Mouse (Mus musculus) brown adipose tissue, adult 24 weeks (tissue): Measurements from ENCODE around the gene Wwox. TPM values are rescaled to one million over a fixed set of nuclear protein-coding genes. Genes with fewer than 3 reads are reported as not detected.

Experiments used
- H3K27ac ChIP-seq: fragments of 200-500 bp; replicated peaks from 2 replicates; pipeline ENCODE4 v1.5.1; 2012; ENCODE audit warnings: low read depth, mild to moderate bottlenecking, low read length
- H3K4me1 ChIP-seq: fragments of 200-500 bp; 2 replicates; pipeline ENCODE4 v1.6.1; 2012; ENCODE audit warnings: low read length, mixed read lengths; ENCODE audit not compliant: control insufficient read depth, insufficient read depth, insufficient read length
- H3K4me3 ChIP-seq: fragments of 200-500 bp; 2 replicates; pipeline ENCODE4 v1.5.1; 2012; ENCODE audit warnings: low read depth, mild to moderate bottlenecking, low read length, moderate library complexity; ENCODE audit not compliant: insufficient read depth
- polyA plus RNA-seq: library from polyadenylated mRNA; stranded (reverse); fragments of >200 nt; gene quantifications from 2 replicates; pipeline ENCODE4 v1.2.4, GENCODE M21; 2012; ENCODE audit not compliant: missing spikeins, insufficient read depth, insufficient read length

Gene Wwox
- polyA plus RNA-seq, 1 experiment: 11.8 TPM

DNA sequence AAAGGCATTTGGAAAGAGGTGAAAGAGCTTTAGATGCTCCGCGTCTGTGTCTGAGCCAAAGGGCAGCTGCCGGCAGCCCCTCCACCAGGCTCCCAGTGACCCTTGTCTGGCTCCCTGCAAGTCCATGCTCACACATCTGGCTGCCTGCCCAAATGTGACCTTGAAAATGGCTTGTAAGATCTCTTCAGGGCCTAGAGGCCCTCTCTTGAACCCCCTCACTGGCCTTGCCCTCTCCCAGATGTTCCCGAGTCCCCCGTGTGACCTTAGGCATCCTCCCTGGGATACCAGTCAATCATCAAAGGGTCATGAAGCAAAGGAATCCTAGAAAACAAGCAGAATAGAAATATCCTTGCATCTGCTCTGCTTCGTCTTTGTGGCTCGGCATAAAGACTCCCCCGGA, 567.1 kb downstream of the Wwox start:
- peaks cover 14% of the 10 kb centered on the region for H3K4me1 ChIP-seq
- H3K4me3 ChIP-seq: no peak overlapping the region
- H3K27ac ChIP-seq: no peak overlapping the region

DNA sequence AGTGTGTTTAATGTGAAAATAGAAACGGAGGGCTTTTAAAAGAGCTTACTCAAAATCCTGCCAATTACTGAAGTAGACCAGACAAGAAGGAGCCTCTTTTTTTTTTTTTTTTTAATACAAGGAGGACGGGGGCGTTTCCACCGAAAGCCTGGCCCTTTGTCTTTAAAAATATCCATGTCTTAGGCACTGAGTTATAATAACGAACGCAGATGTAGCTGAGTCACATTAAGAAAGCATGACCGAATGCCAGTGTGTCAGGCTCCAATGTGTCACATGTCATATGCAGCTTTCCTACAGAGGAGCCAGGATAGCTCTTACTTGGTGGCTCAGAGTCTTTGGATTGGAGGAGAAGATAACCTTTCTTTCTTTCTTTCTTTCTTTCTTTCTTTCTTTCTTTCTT, 567.8 kb downstream of the Wwox start:
- peaks cover 14% of the 10 kb centered on the region for H3K4me1 ChIP-seq
- H3K27ac ChIP-seq: no peak overlapping the region
- H3K4me3 ChIP-seq: no peak overlapping the region

DNA sequence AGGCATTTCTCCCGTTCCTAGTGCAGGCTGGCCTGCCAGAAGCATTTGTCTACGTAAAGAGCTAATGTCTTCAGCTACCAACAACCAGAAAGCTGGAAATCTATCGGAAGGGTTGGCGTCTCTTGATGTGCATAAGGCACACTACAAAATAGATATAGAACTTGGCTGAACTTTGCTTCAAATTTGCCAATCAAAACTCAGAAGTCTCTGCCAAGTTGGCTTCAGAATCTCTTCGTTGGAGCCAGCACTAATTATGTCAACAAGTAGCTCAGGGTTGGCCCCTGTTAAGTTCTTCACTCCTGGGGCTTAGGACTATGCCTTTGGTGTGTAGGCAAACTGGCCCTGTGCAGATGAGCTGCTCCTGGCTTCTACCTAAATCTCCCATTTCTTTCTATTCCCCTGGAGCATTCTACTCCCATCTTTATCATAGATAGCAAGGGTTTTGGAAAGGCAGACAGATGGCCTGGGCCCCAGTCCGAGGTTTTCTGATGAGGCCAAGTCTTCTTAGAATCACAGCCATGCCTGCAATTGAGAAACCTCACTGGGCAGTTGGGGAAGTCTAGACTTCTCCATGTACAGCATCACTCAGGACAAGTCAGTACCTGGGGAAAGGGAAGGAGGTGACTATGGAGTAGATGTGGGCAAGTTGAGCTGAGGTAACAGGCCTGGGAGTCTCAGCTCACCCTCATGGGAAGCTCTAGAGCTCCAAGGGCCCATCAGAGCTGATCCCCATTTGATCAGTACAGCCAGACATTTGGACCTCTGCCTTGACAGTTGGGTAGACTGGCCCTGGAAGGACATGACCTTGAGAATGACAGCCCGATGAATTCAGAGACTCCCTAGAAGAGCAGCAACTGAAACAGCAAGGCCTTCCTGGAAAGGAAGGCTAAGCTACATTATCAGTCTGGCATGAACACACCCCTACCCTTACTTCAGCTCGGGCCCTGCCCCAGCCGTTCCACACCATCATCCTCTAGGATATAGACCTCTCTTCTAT, 569.5 kb downstream of the Wwox start:
- peaks cover 14% of the 10 kb centered on the region for H3K4me1 ChIP-seq
- H3K4me3 ChIP-seq: no peak overlapping the region
- H3K27ac ChIP-seq: no peak overlapping the region

- Histone ChIP-seq H3K4me3 (no peak overlapping the region), H3K27ac (no peak overlapping the region), H3K4me1 (peaks cover 14% of the 10 kb centered on the region)
Measured at GRCm38 (mm10) chr8:115009897-115010768, 570.7 kb downstream of the Wwox start.

GRCm38 (mm10) chr8:115010769-115011073, 571.3 kb downstream of the Wwox start:
- H3K4me3 ChIP-seq: no peak overlapping the region
- no peak overlapping the region for H3K27ac ChIP-seq

GRCm38 (mm10) chr8:115019661-115020060, 580.2 kb downstream of the Wwox start:
- H3K4me3 ChIP-seq: no peak overlapping the region

More at GRCm38 (mm10) chr8:115010769-115011073, 571.3 kb downstream of the Wwox start:
- H3K4me1 ChIP-seq: peaks cover 11% of the 10 kb centered on the region

GRCm38 (mm10) chr8:115021731-115022130, 582.3 kb downstream of the Wwox start:
- Histone ChIP-seq H3K4me1 (peaks cover 2% of the 10 kb centered on the region), H3K27ac (no peak overlapping the region), H3K4me3 (no peak overlapping the region)

More at GRCm38 (mm10) chr8:115019661-115020060, 580.2 kb downstream of the Wwox start:
- Histone ChIP-seq H3K4me1 (no peaks in the 10 kb centered on the region), H3K27ac (no peak overlapping the region)

- Histone ChIP-seq H3K4me1 (peaks cover 2% of the 10 kb centered on the region), H3K27ac (no peak overlapping the region), H3K4me3 (no peak overlapping the region)
Measured at GRCm38 (mm10) chr8:115024062-115024461, 584.6 kb downstream of the Wwox start.

DNA sequence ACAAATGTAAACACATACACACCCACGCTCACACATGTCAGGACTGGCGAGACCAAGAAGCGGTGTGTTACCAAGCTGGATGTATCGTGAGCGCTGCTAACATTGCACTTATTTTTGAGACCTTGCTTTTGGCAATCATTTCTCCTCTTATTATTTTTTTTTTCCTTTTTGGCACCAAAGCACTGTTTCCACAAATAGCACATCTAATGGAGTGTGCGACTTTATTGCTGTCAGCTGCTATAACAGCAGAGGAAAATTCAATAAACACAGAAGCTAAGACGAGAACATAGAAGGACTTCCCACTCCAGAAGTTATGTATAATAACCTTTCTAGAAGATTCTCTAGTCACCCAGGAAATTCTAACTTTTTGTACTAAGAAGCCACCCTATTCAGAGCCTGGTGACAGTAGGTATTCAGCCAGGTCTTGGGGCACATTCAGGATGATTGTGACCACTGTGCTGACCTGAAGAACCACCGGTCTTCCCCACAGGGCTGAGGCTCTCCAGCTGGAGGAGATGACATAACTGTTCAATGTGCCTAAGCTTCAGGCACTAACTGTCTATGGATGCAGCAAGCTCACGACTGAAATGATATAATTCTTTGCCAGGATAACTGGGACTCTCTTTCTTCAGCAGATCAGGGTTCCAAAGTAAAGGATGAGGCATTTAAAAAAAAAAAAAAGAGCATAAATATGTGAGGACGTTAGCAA, 586.1 kb downstream of the Wwox start:
- H3K4me3 ChIP-seq: no peak overlapping the region
- peaks cover 2% of the 10 kb centered on the region for H3K4me1 ChIP-seq
- H3K27ac ChIP-seq: no peak overlapping the region

DNA sequence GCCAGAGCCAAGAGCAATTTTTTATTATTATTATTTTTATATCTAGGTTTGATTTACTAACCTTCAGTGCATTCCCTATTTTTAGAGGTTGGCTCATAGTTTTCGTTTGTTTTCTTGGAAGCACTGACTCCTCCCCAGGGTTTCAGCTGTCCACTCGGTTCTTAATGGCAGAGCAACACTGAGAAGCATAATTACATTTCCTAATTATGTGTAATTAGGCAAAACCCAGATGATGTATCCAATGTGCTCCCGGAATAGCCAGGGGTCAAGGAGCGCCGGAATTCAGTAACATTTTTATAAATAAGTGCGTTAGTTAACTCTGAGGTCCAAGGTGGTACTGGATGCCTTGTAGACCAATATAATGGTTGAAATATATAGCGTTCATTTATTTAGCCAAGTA, 586.7 kb downstream of the Wwox start:
- H3K4me3 ChIP-seq: no peak overlapping the region
- H3K4me1 ChIP-seq: peaks cover 2% of the 10 kb centered on the region
- H3K27ac ChIP-seq: no peak overlapping the region

- Histone ChIP-seq H3K4me3 (no peak overlapping the region), H3K4me1 (no peaks in the 10 kb centered on the region), H3K27ac (no peak overlapping the region)
Measured at GRCm38 (mm10) chr8:115033194-115033593, 593.7 kb downstream of the Wwox start.

GRCm38 (mm10) chr8:115036016-115036415, 596.6 kb downstream of the Wwox start:
- H3K4me3 ChIP-seq: no peak overlapping the region
- H3K4me1 ChIP-seq: no peaks in the 10 kb centered on the region
- no peak overlapping the region for H3K27ac ChIP-seq

- H3K27ac ChIP-seq: no peak overlapping the region
- H3K4me1 ChIP-seq: no peaks in the 10 kb centered on the region
- no peak overlapping the region for H3K4me3 ChIP-seq
Measured at GRCm38 (mm10) chr8:115038426-115038825, 599.0 kb downstream of the Wwox start.

DNA sequence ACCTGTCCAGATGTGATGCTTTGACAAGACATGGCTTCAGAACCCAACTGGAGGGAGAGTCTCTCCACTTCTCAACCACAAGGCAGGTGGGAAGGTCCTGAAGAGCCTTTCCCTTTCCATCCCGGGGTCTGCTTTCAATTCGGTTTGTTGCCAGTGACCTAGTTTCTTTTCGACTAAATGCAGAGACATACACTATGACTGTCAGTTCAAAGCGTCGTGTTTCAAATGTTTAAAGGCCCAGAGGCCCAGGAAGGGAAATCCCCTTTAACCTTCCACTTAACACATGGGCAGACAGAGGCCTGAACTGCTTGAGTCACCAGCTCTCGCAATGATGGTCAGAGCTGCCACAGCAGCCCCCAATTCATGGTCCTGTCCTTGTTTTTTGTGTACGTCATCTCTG, 606.3 kb downstream of the Wwox start:
- H3K4me3 ChIP-seq: no peak overlapping the region
- H3K4me1 ChIP-seq: peaks cover 9% of the 10 kb centered on the region; the same call in 1 of the 2 replicates
- H3K27ac ChIP-seq: no peak overlapping the region

GRCm38 (mm10) chr8:115046496-115046895, 607.0 kb downstream of the Wwox start:
- H3K4me3 ChIP-seq: no peak overlapping the region
- peaks cover 9% of the 10 kb centered on the region; the same call in 1 of the 2 replicates for H3K4me1 ChIP-seq
- H3K27ac ChIP-seq: no peak overlapping the region
